7 mouse cellular contexts compared by ENCODE assay signal in genomic region chr17:24895571-24896240, GRCm38 (mm10). TPM values are rescaled to one million over a fixed set of nuclear protein-coding genes. Genes with fewer than 3 reads are reported as not detected.
DNase-seq lines count a peak whose midpoint lies in the region; ATAC-seq and TF ChIP-seq lines count a peak whose summit lies in the region.

No protein-coding gene starts in this region.

- H3K27ac ChIP-seq in forebrain, embryonic 15.5 days (replicated peaks): peak overlapping the region; percentile 81

- H3K9me3 ChIP-seq in forebrain, embryonic 15.5 days: no peaks in the 10 kb centered on the region

- peaks cover 55% of the 10 kb centered on the region for H3K36me3 ChIP-seq in forebrain, embryonic 15.5 days

- H3K4me2 ChIP-seq in forebrain, embryonic 15.5 days (replicated peaks): peak overlapping the region; percentile 96

- 0 out of 2 replicates have a peak, but pooled peaks have one; percentile 1 for ATAC-seq in forebrain, embryonic 15.5 days (replicated peaks)
- 0 out of 2 replicates have a peak, but pooled peaks have one; percentile 4 for ATAC-seq in megakaryocyte, adult 5-6 weeks (ENCODE audit: poor library complexity, severe bottlenecking)

- H3K4me3 ChIP-seq in lung, adult 2 months (replicated peaks; ENCODE audit: extremely low read depth, low read depth, low read length): peak overlapping the region; percentile 91
- H3K4me3 ChIP-seq in forebrain, embryonic 15.5 days: peak overlapping the region; percentile 59

- H3K9ac ChIP-seq in forebrain, embryonic 15.5 days (replicated peaks): peak overlapping the region; percentile 83

- WGBS in lung, adult 2 months: 8% methylated on average over 23 of the region's 23 CpGs
- WGBS in forebrain, embryonic 15.5 days: 13% methylated on average over 23 of the region's 23 CpGs

- no peaks in the 10 kb centered on the region for H3K27me3 ChIP-seq in forebrain, embryonic 15.5 days

- no peak for TF ChIP-seq POLR2A in lung, adult 2 months (IDR thresholded peaks at IDR 0.05; ENCODE audit: borderline replicate concordance, extremely low read depth, low read depth, low read length)

- TF ChIP-seq CTCF in lung, adult 2 months (IDR thresholded peaks at IDR 0.05; ENCODE audit: insufficient read depth, low read length): no peak

- no peak for DNase-seq in lung, adult 2 months
- DNase-seq in lung, adult 18-20 months: no peak
- DNase-seq in adrenal gland, postnatal 25 days: peak; percentile 57
- DNase-seq in urinary bladder, postnatal 25 days (ENCODE audit: low spot score): no peak
- no peak for DNase-seq in gastrocnemius, postnatal 4 days (ENCODE audit: low spot score in 2 of 2)

- peaks cover 16% of the 10 kb centered on the region for H3K4me1 ChIP-seq in lung, adult 2 months (ENCODE audit: control insufficient read depth, insufficient read depth, low read length)
- peaks cover 37% of the 10 kb centered on the region for H3K4me1 ChIP-seq in forebrain, embryonic 15.5 days

RNA-seq across cellular contexts. Expression of gene Nme3, which starts 0.6 kb away (rescaled TPM):
- polyA plus RNA-seq in lung, adult 2 months (2012; rRNA removed): 55.8 and 69.4 TPM in 2 replicates
- total RNA-seq in adrenal gland, postnatal 25 days (2021): 85.2 and 112 TPM in 2 replicates
- 69.6 and 72.6 TPM in 2 replicates for polyA plus RNA-seq in forebrain, embryonic 15.5 days (2015; fragmentation: Nextera tagmentation; extraction: Ambion mirVana)
- total RNA-seq in megakaryocyte, adult 5-6 weeks (2015): 27.2 and 28.2 TPM in 2 replicates
- total RNA-seq in megakaryocyte, adult 5-6 weeks (2017): 40.9 and 45.5 TPM in 2 replicates
- total RNA-seq in gastrocnemius, postnatal 4 days (2021): 10 to 100 TPM; 10.3 to 14.5 TPM

RNA-seq across cellular contexts. Expression of gene Mrps34, which starts 0.8 kb away (rescaled TPM):
- polyA plus RNA-seq in lung, adult 2 months (2012; rRNA removed): 100 and 115 TPM in 2 replicates
- 147 and 189 TPM in 2 replicates for total RNA-seq in adrenal gland, postnatal 25 days (2021)
- 77.6 and 82.2 TPM in 2 replicates for polyA plus RNA-seq in forebrain, embryonic 15.5 days (2015; fragmentation: Nextera tagmentation; extraction: Ambion mirVana)
- total RNA-seq in megakaryocyte, adult 5-6 weeks (2015): 30.0 and 30.1 TPM in 2 replicates
- 12.9 and 18.9 TPM in 2 replicates for total RNA-seq in megakaryocyte, adult 5-6 weeks (2017)
- total RNA-seq in gastrocnemius, postnatal 4 days (2021): 10 to 100 TPM; 93.0 to 94.7 TPM

RNA-seq across cellular contexts. Expression of gene Eme2, which starts 0.8 kb away (rescaled TPM):
- polyA plus RNA-seq in lung, adult 2 months (2012; rRNA removed): 41.1 and 48.0 TPM in 2 replicates
- 54.0 and 69.2 TPM in 2 replicates for total RNA-seq in adrenal gland, postnatal 25 days (2021)
- polyA plus RNA-seq in forebrain, embryonic 15.5 days (2015; fragmentation: Nextera tagmentation; extraction: Ambion mirVana): 32.8 and 34.6 TPM in 2 replicates
- 2.2 and 5.8 TPM in 2 replicates for total RNA-seq in megakaryocyte, adult 5-6 weeks (2015)
- 13.5 and 17.4 TPM in 2 replicates for total RNA-seq in megakaryocyte, adult 5-6 weeks (2017)
- total RNA-seq in gastrocnemius, postnatal 4 days (2021): 10 to 100 TPM; 27.8 to 28.0 TPM

RNA-seq across cellular contexts. Expression of gene Spsb3, which starts 9.3 kb away (rescaled TPM):
- polyA plus RNA-seq in lung, adult 2 months (2012; rRNA removed): 76.4 and 85.4 TPM in 2 replicates
- total RNA-seq in adrenal gland, postnatal 25 days (2021): 29.2 and 30.9 TPM in 2 replicates
- polyA plus RNA-seq in forebrain, embryonic 15.5 days (2015; fragmentation: Nextera tagmentation; extraction: Ambion mirVana): 81.5 and 82.5 TPM in 2 replicates
- 17.1 and 19.8 TPM in 2 replicates for total RNA-seq in megakaryocyte, adult 5-6 weeks (2015)
- 11.1 and 11.9 TPM in 2 replicates for total RNA-seq in megakaryocyte, adult 5-6 weeks (2017)
- total RNA-seq in gastrocnemius, postnatal 4 days (2021): 10 to 100 TPM; 29.0 to 32.3 TPM

RNA-seq across cellular contexts. Expression of gene Nubp2, which starts 9.6 kb away (rescaled TPM):
- 23.6 and 36.7 TPM in 2 replicates for polyA plus RNA-seq in lung, adult 2 months (2012; rRNA removed)
- 55.1 and 55.9 TPM in 2 replicates for total RNA-seq in adrenal gland, postnatal 25 days (2021)
- polyA plus RNA-seq in forebrain, embryonic 15.5 days (2015; fragmentation: Nextera tagmentation; extraction: Ambion mirVana): 73.2 and 74.2 TPM in 2 replicates
- total RNA-seq in megakaryocyte, adult 5-6 weeks (2015): 74.4 and 76.3 TPM in 2 replicates
- 39.8 and 43.2 TPM in 2 replicates for total RNA-seq in megakaryocyte, adult 5-6 weeks (2017)
- total RNA-seq in gastrocnemius, postnatal 4 days (2021): 10 to 100 TPM; 19.2 to 21.4 TPM
